ENCODE assay signal across 13 mouse cellular contexts in the genomic region with DNA sequence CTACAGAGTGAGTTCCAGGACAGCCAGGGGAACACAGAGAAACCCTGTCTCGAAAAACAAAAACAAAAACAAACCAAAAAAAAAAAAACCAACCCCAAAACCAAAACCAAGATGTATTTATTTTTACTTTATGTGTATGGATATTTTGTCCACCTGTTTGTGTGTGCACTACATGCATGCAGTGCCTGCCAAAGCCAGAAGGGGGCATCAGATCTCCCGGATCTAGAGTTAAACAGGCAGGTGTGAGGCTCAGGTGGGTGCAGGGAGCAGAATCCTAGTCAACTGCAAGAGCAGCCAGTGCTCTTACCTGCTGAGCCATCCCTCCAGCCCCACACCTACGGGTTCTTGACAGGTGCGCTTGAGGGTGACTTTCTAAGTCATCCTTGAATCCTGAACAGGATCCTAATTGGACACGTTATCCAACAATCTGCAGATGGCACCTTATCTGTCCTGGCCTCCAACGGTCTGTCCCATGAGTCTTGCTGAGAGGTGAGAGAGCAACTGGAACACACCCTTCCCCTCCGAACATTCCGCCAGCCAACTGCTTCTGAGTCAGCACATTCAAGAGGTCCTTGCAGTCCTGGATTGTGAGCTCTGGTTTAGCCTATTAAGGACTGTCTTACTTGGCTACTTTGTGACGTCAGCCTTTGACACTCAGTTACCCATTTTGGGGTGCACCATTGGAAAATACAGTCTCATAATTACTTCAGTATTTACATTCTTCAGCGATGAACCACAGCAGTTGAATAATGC.
DNase-seq lines count a peak whose midpoint lies in the region; ATAC-seq and TF ChIP-seq lines count a peak whose summit lies in the region.
"Had no signal": no experiment of that assay in that cellular context is flagged by ENCODE, and none has a peak within 500 bp of the region (broad histone marks: within the 10 kb centered on the region; RNA-seq: fewer than 3 reads in every experiment).

No protein-coding gene starts in this region.

- peak; percentile 63; the same call in 1 of the 2 replicates for ATAC-seq in hindbrain, embryonic 13.5 days (ENCODE audit: low FRiP score)
- no peak for ATAC-seq in hindbrain, embryonic 11.5 days (ENCODE audit: low FRiP score)
- no peak for ATAC-seq in midbrain, embryonic 14.5 days (ENCODE audit: low FRiP score, low TSS enrichment)
- ATAC-seq in midbrain, postnatal 0 days (ENCODE audit: low FRiP score), result peak; percentile 48; the same call in 1 of the 2 replicates
- ATAC-seq in CD4-positive, CD25-positive, alpha-beta regulatory T cell, adult 4 months, result no peak

- H3K36me3 ChIP-seq in hindbrain, embryonic 13.5 days, result no peaks in the 10 kb centered on the region
- no peaks in the 10 kb centered on the region for H3K36me3 ChIP-seq in hindbrain, embryonic 11.5 days (ENCODE audit: control insufficient read depth, insufficient read depth, low read length)
- H3K36me3 ChIP-seq in midbrain, embryonic 14.5 days (ENCODE audit: control insufficient read depth, insufficient read depth, low read length), result no peaks in the 10 kb centered on the region
- no peaks in the 10 kb centered on the region for H3K36me3 ChIP-seq in midbrain, embryonic 10.5 days
- no peaks in the 10 kb centered on the region for H3K36me3 ChIP-seq in midbrain, postnatal 0 days (ENCODE audit: insufficient read depth, low read length)
- H3K36me3 ChIP-seq: embryonic facial prominence, embryonic 15.5 days; limb, embryonic 13.5 days had no signal

- 88% methylated on average over 10 of the region's 10 CpGs for WGBS in hindbrain, embryonic 13.5 days
- WGBS in hindbrain, embryonic 11.5 days, result 92% methylated on average over 10 of the region's 10 CpGs
- WGBS in midbrain, embryonic 14.5 days, result 83% methylated on average over 10 of the region's 10 CpGs
- WGBS in midbrain, embryonic 10.5 days, result 90% methylated on average over 10 of the region's 10 CpGs
- 73% methylated on average over 10 of the region's 10 CpGs for WGBS in midbrain, postnatal 0 days

- no peaks in the 10 kb centered on the region; the same call in 1 of the 2 replicates for H3K9me3 ChIP-seq in hindbrain, embryonic 13.5 days
- no peaks in the 10 kb centered on the region for H3K9me3 ChIP-seq in hindbrain, embryonic 11.5 days (ENCODE audit: control insufficient read depth, low read length)
- H3K9me3 ChIP-seq in midbrain, embryonic 14.5 days (ENCODE audit: control insufficient read depth, low read length), result no peaks in the 10 kb centered on the region
- no peaks in the 10 kb centered on the region for H3K9me3 ChIP-seq in midbrain, embryonic 10.5 days (replicated peaks)
- no peaks in the 10 kb centered on the region for H3K9me3 ChIP-seq in midbrain, postnatal 0 days (ENCODE audit: low read length)
- H3K9me3 ChIP-seq: embryonic facial prominence, embryonic 15.5 days; limb, embryonic 13.5 days had no signal

- DNase-seq in hindbrain, embryonic 11.5 days (ENCODE audit: low spot score), result no peak
- DNase-seq in midbrain, embryonic 14.5 days, result peak; percentile 47
- no peak for DNase-seq in midbrain, embryonic 10.5 days (ENCODE audit: low spot score)
- peak; percentile 67 for DNase-seq in ZHBTc4 (ENCODE audit: low read depth, low spot score)
- peak; percentile 26 for DNase-seq in midbrain, postnatal 0 days (ENCODE audit: low spot score)
- no peak for DNase-seq in right cerebral cortex, postnatal 10 days (ENCODE audit: low spot score in 2 of 2)
- DNase-seq: adrenal gland, postnatal 25 days; cerebellum, adult 11 months; kidney, postnatal 14 days had no signal

- H3K4me1 ChIP-seq in hindbrain, embryonic 13.5 days (replicated peaks), result peaks cover 13% of the 10 kb centered on the region; the same call in 1 of the 2 replicates
- H3K4me1 ChIP-seq in hindbrain, embryonic 11.5 days (replicated peaks; ENCODE audit: control insufficient read depth, insufficient read depth, low read length), result no peaks in the 10 kb centered on the region
- H3K4me1 ChIP-seq in midbrain, embryonic 14.5 days (ENCODE audit: control insufficient read depth, insufficient read depth, low read length), result 0 out of 2 replicates have a peak, but pooled peaks cover 4% of the 10 kb centered on the region
- H3K4me1 ChIP-seq in midbrain, embryonic 10.5 days, result no peaks in the 10 kb centered on the region
- peaks cover 8% of the 10 kb centered on the region; the same call in 1 of the 2 replicates for H3K4me1 ChIP-seq in midbrain, postnatal 0 days (ENCODE audit: insufficient read depth, low read length)
- H3K4me1 ChIP-seq: embryonic facial prominence, embryonic 15.5 days had no signal

- no peak overlapping the region for H3K9ac ChIP-seq in hindbrain, embryonic 13.5 days
- H3K9ac ChIP-seq in hindbrain, embryonic 11.5 days (ENCODE audit: low read depth, low read length), result no peak overlapping the region
- H3K9ac ChIP-seq in midbrain, embryonic 14.5 days (replicated peaks; ENCODE audit: low read length), result no peak overlapping the region
- no peak overlapping the region for H3K9ac ChIP-seq in midbrain, postnatal 0 days (replicated peaks; ENCODE audit: low read length, poor library complexity, severe bottlenecking)
- H3K9ac ChIP-seq: embryonic facial prominence, embryonic 15.5 days; limb, embryonic 13.5 days had no signal

- H3K4me2 ChIP-seq in hindbrain, embryonic 13.5 days, result no peak overlapping the region
- no peak overlapping the region for H3K4me2 ChIP-seq in hindbrain, embryonic 11.5 days (replicated peaks; ENCODE audit: low read depth, low read length)
- H3K4me2 ChIP-seq in midbrain, embryonic 14.5 days (ENCODE audit: low read length), result no peak overlapping the region
- 0 out of 2 replicates have a peak overlapping the region, but pooled peaks have one; percentile 12 for H3K4me2 ChIP-seq in midbrain, postnatal 0 days (ENCODE audit: low read depth, low read length, poor library complexity, severe bottlenecking)
- H3K4me2 ChIP-seq: embryonic facial prominence, embryonic 15.5 days; limb, embryonic 13.5 days had no signal

- H3K27ac ChIP-seq in hindbrain, embryonic 13.5 days, result peak overlapping the region; percentile 84
- H3K27ac ChIP-seq in hindbrain, embryonic 11.5 days (ENCODE audit: low read depth, low read length), result no peak overlapping the region
- peak overlapping the region; percentile 88 for H3K27ac ChIP-seq in midbrain, embryonic 14.5 days (replicated peaks; ENCODE audit: low read depth, low read length)
- H3K27ac ChIP-seq in midbrain, embryonic 10.5 days (replicated peaks), result no peak overlapping the region
- H3K27ac ChIP-seq in midbrain, postnatal 0 days (ENCODE audit: low read depth, low read length), result peak overlapping the region; percentile 89
- H3K27ac ChIP-seq: embryonic facial prominence, embryonic 15.5 days; limb, embryonic 13.5 days had no signal

- no peak overlapping the region for H3K4me3 ChIP-seq in hindbrain, embryonic 13.5 days
- H3K4me3 ChIP-seq in hindbrain, embryonic 11.5 days (ENCODE audit: low read depth, low read length), result no peak overlapping the region
- no peak overlapping the region for H3K4me3 ChIP-seq in midbrain, embryonic 14.5 days (replicated peaks; ENCODE audit: low read depth, low read length)
- no peak overlapping the region for H3K4me3 ChIP-seq in midbrain, embryonic 10.5 days
- H3K4me3 ChIP-seq in midbrain, postnatal 0 days (ENCODE audit: low read depth, low read length), result no peak overlapping the region
- H3K4me3 ChIP-seq: embryonic facial prominence, embryonic 15.5 days; limb, embryonic 13.5 days had no signal

- peak; percentile 59 for TF ChIP-seq CTCF in midbrain, postnatal 0 days (IDR thresholded peaks at IDR 0.05)

- no peaks in the 10 kb centered on the region for H3K27me3 ChIP-seq in hindbrain, embryonic 13.5 days
- H3K27me3 ChIP-seq in hindbrain, embryonic 11.5 days (ENCODE audit: control insufficient read depth, insufficient read depth, low read length), result no peaks in the 10 kb centered on the region
- H3K27me3 ChIP-seq in midbrain, embryonic 14.5 days (ENCODE audit: control insufficient read depth, insufficient read depth, low read length), result no peaks in the 10 kb centered on the region
- H3K27me3 ChIP-seq in midbrain, embryonic 10.5 days (ENCODE audit: low read depth, poor library complexity, severe bottlenecking), result no peaks in the 10 kb centered on the region
- H3K27me3 ChIP-seq in midbrain, postnatal 0 days (ENCODE audit: insufficient read depth, low read length), result no peaks in the 10 kb centered on the region
- H3K27me3 ChIP-seq: embryonic facial prominence, embryonic 15.5 days; limb, embryonic 13.5 days had no signal

Comparison
In these comparisons a context has a peak if more than half of its experiments do, and no peak if none do; other contexts are left out.
1. ATAC-seq: peak in hindbrain, embryonic 13.5 days (single experiment) and midbrain, postnatal 0 days (single experiment); none in hindbrain, embryonic 11.5 days (single experiment), midbrain, embryonic 14.5 days (single experiment) and CD4-positive, CD25-positive, alpha-beta regulatory T cell, adult 4 months (single experiment).
2. H3K27ac ChIP-seq: peak in hindbrain, embryonic 13.5 days (single experiment), midbrain, embryonic 14.5 days (single experiment) and midbrain, postnatal 0 days (single experiment); none in hindbrain, embryonic 11.5 days (single experiment) and midbrain, embryonic 10.5 days (single experiment).
3. DNase-seq: peak in midbrain, embryonic 14.5 days (single experiment), ZHBTc4 (single experiment) and midbrain, postnatal 0 days (single experiment); none in hindbrain, embryonic 11.5 days (single experiment), midbrain, embryonic 10.5 days (single experiment) and right cerebral cortex, postnatal 10 days (0 of 2).